Comparison of ENCODE assay signal across 13 mouse cellular contexts in genomic region chr9:94278657-94279585, GRCm38 (mm10).
DNase-seq lines count a peak whose midpoint lies in the region; ATAC-seq and TF ChIP-seq lines count a peak whose summit lies in the region.
"Had no signal": no experiment of that assay in that cellular context is flagged by ENCODE, and none has a peak within 500 bp of the region (broad histone marks: within the 10 kb centered on the region; RNA-seq: fewer than 3 reads in every experiment).

No protein-coding gene starts in this region.

- no peak for TF ChIP-seq CTCF in liver, postnatal 0 days (IDR thresholded peaks at IDR 0.05; ENCODE audit: low read depth)

- DNase-seq in liver, postnatal 0 days: peak; percentile 15
- DNase-seq in liver: no peak
- DNase-seq in cerebellum, postnatal 25 days: peak; percentile 89
- DNase-seq in layer of hippocampus, adult 9-11 months: peak; percentile 61
- peak; percentile 16 for DNase-seq in right cerebral cortex, postnatal 14 days
- no peak for DNase-seq in embryo, embryonic 9.5 days (ENCODE audit: extremely low spot score)
- DNase-seq in ovary, adult 18-20 months (ENCODE audit: low spot score): no peak
- DNase-seq in adrenal gland, adult 18-20 months (ENCODE audit: low spot score in 2 of 2): no peak
- DNase-seq: adrenal gland, adult 8-10 months; thymus, postnatal 36 days had no signal

- ATAC-seq in liver, postnatal 0 days: peak; percentile 58

- no peaks in the 10 kb centered on the region for H3K36me3 ChIP-seq in liver, postnatal 0 days (replicated peaks; ENCODE audit: insufficient read depth, low read length)

- WGBS in liver, postnatal 0 days (ENCODE audit: insufficient replicate concordance): 66% methylated on average over 4 of the region's 4 CpGs

- H3K4me1 ChIP-seq in liver, postnatal 0 days (ENCODE audit: insufficient read depth): no peaks in the 10 kb centered on the region

- no peak for TF ChIP-seq EP300 in liver, postnatal 0 days (IDR thresholded peaks at IDR 0.05; ENCODE audit: low read depth)

- no peak overlapping the region for H3K4me2 ChIP-seq in liver, postnatal 0 days (ENCODE audit: low read depth, low read length)

- no peak overlapping the region for H3K9ac ChIP-seq in liver, postnatal 0 days (replicated peaks)
- H3K9ac ChIP-seq: liver, embryonic 14.5 days had no signal

- H3K27me3 ChIP-seq in liver, postnatal 0 days (ENCODE audit: insufficient read depth, low read length): no peaks in the 10 kb centered on the region
- H3K27me3 ChIP-seq: CH12.LX had no signal

- H3K4me3 ChIP-seq in liver, postnatal 0 days (ENCODE audit: low read depth, low read length): no peak overlapping the region
- H3K4me3 ChIP-seq: erythroblast, embryonic 14.5 days had no signal

- H3K9me3 ChIP-seq in liver, postnatal 0 days (ENCODE audit: low read length): no peaks in the 10 kb centered on the region

- no peak overlapping the region for H3K27ac ChIP-seq in liver, postnatal 0 days (ENCODE audit: low read depth)
- H3K27ac ChIP-seq: liver, embryonic 14.5 days had no signal

Comparison
In these comparisons a context has a peak if more than half of its experiments do, and no peak if none do; other contexts are left out.
1. DNase-seq: peak in liver, postnatal 0 days (single experiment), cerebellum, postnatal 25 days (2 of 2), layer of hippocampus, adult 9-11 months (single experiment) and right cerebral cortex, postnatal 14 days (single experiment); none in liver (single experiment), embryo, embryonic 9.5 days (single experiment), ovary, adult 18-20 months (single experiment) and adrenal gland, adult 18-20 months (0 of 2).